Mouse (Mus musculus) common myeloid progenitor, adult 5-6 weeks (primary cell): ENCODE measurements around the gene Npm3. TPM values are rescaled to one million over a fixed set of nuclear protein-coding genes. Genes with fewer than 3 reads are reported as not detected.

Experiments
- ATAC-seq: replicated peaks from 2 replicates; pipeline ENCODE4 v1.8.0; 2016; ENCODE audit warnings: low read depth, mild to moderate bottlenecking, moderate TSS enrichment, inconsistent platforms; ENCODE audit not compliant: poor library complexity, severe bottlenecking
- total RNA-seq: library from RNA; stranded (forward); fragments of 200-1000, 187-1606 nt; gene quantifications from 2 replicates; pipeline ENCODE4 v1.2.3, GENCODE M21; 2017

Npm3 gene
- total RNA-seq, 1 experiment from 2014 or later: 95.1 TPM

GRCm38 (mm10) chr19:45737208-45737845 is 12.1 kb downstream of the Npm3 start:
- 0 out of 2 replicates have a peak, but pooled peaks have one; percentile 27 for ATAC-seq

GRCm38 (mm10) chr19:45736855-45737207 is 12.6 kb downstream of the Npm3 start:
- peak; percentile 77 for ATAC-seq

- no peak for ATAC-seq
Measured at GRCm38 (mm10) chr19:45736241-45736640, 13.2 kb downstream of the Npm3 start.

DNA sequence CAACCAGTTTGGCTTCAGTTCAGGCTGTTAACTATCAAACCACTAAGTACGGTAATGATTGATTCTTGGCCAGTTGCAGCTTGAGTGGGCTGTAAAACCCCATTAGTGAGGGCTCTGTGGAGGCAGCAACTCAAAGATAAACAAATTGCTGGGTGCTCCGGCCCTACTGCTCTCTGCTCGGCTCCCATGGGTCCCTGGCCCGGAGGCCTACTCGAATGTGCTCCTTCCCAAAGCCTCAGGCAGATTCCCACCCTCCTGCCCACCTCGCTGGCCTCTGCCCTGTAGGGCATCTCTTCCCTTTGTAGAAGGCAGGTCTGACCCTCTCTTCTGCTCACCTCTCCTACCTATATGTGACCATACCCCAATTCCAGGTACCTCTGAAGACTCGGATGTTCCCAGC is 14.6 kb downstream of the Npm3 start:
- no peak for ATAC-seq

DNA sequence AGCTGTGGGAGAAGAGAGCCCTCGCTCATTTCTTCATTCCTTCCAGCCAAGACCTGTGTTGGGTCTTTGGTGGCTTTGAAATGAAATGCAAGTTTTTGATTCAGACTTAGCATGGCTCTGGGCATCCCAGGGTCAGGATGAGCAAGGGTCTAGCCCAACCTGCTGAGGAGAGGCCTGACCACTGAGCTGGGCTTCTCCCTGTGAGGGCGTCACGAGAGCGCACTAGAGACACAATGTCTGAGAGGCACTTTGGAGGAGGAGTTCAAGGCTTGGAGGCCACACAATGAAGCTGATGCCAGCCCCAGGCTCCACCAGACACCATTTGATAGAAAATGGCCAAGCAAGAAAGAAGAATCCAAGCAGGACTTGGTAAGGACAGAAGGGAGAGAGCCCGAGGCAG is 15.2 kb downstream of the Npm3 start:
- no peak for ATAC-seq

DNA sequence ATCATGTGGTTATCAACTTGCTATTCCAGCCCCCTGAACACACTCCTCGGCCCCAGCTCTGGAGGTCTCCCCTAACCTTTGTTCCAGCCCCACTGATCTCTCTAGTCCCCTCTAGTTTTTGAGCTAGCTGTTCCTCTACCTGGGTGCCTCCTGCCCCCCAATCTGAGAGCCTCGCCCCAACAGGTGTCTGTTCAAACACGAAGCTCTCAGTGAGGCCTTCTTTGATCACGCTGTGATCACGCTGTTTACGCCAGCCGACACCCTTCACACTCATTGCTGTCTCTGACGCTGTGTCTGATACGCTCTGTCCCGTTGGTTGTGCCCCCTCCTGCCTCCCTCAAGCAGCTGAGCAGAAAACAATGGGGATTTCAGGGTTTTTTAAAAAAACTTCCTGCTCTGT is 15.8 kb downstream of the Npm3 start:
- ATAC-seq: no peak

GRCm38 (mm10) chr19:45731658-45732057 is 17.7 kb downstream of the Npm3 start:
- ATAC-seq: no peak

DNA sequence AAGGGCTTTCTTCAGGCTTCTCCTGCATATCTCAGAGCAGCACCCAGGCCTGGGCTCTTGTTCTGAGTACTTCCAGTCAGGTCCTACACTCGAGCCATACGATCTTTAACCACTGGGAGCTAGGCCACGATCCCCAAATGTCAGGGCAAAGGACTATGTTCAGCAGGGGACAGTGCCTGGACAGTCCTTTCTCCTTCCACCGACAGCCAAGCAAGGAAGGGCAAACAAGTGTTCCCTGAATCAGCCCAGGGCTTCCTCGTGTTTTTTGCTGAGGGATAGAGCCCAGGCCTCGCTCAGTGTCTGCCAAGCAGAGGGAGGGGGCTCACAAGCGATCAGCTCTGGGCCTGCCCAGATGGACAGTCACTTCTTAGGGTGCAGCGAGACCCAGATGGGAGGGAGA is 19.3 kb downstream of the Npm3 start:
- no peak for ATAC-seq

DNA sequence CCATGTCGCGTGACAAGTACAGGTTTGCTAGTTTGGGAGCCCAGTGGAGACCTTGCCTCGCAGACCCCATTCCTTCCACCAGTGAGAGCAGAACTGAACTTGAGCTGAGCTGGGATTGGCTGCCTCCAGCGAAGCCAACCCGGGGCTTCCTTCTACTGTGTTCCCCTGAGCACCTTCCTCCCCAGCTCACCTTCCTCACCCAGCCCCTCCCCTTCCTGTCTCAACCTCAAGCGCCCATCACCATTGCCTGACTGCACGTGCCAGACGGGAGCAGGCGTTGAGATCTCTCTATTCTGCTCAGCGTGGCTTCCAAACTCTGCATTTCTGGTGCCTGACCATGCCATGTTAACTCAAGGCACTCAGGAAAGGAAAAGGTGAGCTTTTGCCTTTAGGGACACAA is 22.2 kb downstream of the Npm3 start:
- no peak for ATAC-seq

- ATAC-seq: no peak
Measured at GRCm38 (mm10) chr19:45725677-45726277, 23.6 kb downstream of the Npm3 start.

- no peak for ATAC-seq
Measured at GRCm38 (mm10) chr19:45722188-45722587, 27.2 kb downstream of the Npm3 start.

- ATAC-seq: no peak
Measured at GRCm38 (mm10) chr19:45718286-45718685, 31.1 kb downstream of the Npm3 start.

- no peak for ATAC-seq
Measured at GRCm38 (mm10) chr19:45717493-45718220, 31.7 kb downstream of the Npm3 start.

GRCm38 (mm10) chr19:45708704-45709103 is 40.7 kb downstream of the Npm3 start:
- ATAC-seq: no peak

Other genes starting within 250 kb of the Npm3 start
- gene Poll, start 189.1 kb downstream of the Npm3 start, total RNA-seq: 9.3 and 14.0 TPM in 2 replicates
- 27.9 and 29.5 TPM in 2 replicates for gene Gm17018, start 189.0 kb downstream of the Npm3 start, total RNA-seq
- 16.8 and 39.4 TPM in 2 replicates for gene Fbxw4, start 89.3 kb downstream of the Npm3 start, total RNA-seq
- gene Fgf8, start 6.7 kb downstream of the Npm3 start, total RNA-seq: not detected in 2 replicates
- 144 and 182 TPM in 2 replicates for gene Mgea5, start 34.2 kb upstream of the Npm3 start, total RNA-seq
- gene Kcnip2, start 66.5 kb upstream of the Npm3 start, total RNA-seq: not detected in 2 replicates
- 7.4 and 9.5 TPM in 2 replicates for gene Armh3, start 248.9 kb upstream of the Npm3 start, total RNA-seq